Mouse (Mus musculus) cerebellum, adult 8-10 months (tissue): ENCODE results near the gene Ppp1r12b.
A peak's percentile ranks its signal among the peaks of the same experiment; 100 is the strongest.

ENCODE experiments used
- DNase-seq: peaks from one replicate; pipeline ENCODE4 v3.0.0; 2022

Gene Ppp1r12b

GRCm38 (mm10) chr1:134757230-134757629 is 198.5 kb downstream of the Ppp1r12b start:
- DNase-seq = no peak

- no peak for DNase-seq
These were observed 199.4 kb downstream of the Ppp1r12b start for GRCm38 (mm10) chr1:134756190-134756873.

DNA sequence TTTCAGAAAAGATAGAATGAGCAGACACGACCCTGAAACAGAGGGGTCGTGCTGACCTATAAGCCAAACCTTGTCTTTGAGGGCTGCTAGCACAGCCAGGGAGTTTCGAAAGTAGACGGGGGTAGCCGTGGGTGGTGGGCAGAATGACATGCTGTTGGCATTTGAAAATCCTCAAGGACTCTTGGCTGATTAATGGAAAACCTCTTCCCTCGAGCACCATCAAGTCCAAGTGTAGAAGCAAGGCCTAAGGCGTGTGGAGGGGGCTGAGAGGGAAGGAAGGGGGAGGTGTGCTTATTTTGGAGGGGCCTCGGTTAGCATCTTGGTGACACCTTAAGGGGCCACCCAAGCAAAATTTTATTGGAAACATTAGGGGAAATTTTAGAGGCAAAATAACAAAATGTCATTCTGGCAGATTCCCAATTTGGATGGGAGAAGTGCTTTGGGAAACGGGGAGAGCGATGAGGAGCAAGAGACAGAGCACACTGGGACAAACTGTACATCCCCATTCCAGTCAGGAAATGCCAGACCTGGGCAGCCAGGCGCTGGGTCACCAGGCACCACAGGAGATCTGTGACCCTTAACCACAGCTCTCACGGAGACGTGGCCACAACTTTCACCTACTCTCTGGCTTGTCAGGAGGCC is 200.1 kb downstream of the Ppp1r12b start:
- DNase-seq = no peak

GRCm38 (mm10) chr1:134754818-134755217 is 200.9 kb downstream of the Ppp1r12b start:
- DNase-seq = no peak

DNA sequence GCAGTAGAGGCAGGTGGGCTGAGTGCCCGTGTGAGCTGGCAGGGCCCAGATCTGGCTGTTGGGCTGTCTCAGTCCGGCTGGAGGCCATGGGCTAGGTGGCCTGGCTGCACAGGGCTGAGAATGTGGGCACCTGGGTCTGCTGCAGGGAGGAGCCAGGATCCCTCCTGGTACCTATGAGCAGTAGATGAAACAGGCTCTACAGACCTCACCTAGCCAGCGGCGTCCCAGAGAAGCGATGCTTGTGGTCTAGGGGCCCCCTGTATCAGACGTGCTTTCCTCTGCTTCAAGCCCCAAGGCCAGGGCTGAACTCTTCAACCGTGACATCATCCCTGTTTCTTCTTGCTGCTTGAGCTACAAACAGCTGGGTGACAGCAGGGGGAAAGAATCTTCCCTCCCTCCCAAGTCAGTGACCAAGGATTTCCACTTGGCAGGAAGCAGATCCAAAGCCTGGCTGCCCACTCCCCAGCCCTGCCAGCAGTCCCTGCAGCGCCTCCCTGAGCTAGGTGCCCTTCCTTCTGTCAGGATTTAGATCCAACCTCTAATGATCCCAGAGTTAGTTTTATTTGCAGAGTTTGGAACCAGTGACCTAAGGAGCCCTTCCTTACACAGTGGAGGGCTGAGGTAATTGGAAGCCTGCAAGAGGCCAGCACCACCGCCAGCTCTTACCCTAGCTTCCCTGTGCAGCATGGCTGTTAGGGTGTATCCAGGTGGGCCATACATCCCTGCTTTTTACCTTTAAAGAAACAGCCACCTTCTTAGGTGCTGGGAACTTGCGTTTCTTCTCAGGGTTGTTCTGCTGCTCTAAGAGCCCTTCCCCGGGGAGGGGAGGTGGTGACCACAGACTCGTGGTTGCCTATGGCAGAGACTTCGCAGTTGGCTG is 201.8 kb downstream of the Ppp1r12b start:
- no peak for DNase-seq

- DNase-seq = no peak
These were observed 203.3 kb downstream of the Ppp1r12b start for GRCm38 (mm10) chr1:134752447-134752846.

DNA sequence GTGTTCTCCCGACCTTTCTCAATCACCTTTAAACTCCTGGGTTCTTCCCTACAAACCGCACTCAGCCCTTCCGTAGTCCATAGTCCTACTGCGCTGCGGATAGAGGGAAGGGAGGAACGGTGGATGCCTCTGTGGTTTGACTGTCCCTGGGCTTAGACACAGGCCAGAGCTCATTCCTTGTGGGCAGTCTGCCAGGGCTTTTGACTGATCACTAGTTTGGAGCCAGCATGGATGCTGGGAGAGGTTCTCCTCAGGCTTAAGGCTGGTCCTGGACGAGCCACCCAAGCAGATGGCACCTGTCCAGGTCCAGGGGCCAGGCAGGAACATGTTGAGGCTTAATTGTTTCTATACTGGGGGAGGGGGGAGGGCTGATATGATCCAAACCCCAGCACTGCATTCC is 205.9 kb downstream of the Ppp1r12b start:
- peak; percentile 72 for DNase-seq

- DNase-seq = no peak
These were observed 208.2 kb downstream of the Ppp1r12b start for GRCm38 (mm10) chr1:134747236-134748174.

DNA sequence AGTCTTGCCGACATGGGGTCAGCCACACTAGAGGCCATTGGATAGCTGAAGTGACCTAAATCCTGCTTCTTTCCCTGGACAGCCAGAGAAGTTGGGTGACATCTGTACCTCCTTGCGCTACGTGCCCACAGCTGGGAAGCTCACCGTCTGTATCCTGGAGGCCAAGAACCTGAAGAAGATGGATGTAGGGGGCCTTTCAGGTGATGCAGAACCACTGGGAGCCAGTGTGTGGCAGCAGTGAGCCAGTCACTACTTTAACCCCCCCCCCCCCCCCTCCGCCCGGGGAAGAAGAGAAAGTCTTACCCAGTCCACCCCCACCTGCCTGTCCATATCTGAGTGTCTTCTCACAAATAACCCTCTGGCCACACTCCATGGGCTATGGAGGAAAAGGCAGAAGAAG is 210.1 kb downstream of the Ppp1r12b start:
- DNase-seq = no peak

- DNase-seq = peak; percentile 8
These were observed 213.6 kb downstream of the Ppp1r12b start for GRCm38 (mm10) chr1:134741946-134742661.

- no peak for DNase-seq
These were observed 214.3 kb downstream of the Ppp1r12b start for GRCm38 (mm10) chr1:134741433-134741832.

DNA sequence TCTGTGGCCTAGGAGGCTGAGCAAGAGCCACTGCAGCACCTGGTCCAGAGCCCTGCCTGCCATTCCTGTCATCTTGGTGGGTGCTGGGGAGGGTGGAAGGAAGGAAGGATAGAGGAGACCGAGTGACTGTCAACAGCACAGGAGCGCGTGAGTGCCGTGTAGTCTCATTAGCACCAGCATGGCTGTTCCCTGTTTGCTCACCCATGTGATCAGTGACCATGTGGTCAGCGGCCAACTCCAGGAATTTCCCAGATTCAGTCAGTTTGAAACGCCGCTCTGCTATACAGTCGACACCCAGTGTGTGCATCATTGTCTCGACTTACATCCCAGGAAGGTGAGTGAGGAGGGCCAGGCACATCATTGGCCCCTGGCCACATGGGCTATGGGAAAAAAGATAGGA is 218.3 kb downstream of the Ppp1r12b start:
- no peak for DNase-seq

DNA sequence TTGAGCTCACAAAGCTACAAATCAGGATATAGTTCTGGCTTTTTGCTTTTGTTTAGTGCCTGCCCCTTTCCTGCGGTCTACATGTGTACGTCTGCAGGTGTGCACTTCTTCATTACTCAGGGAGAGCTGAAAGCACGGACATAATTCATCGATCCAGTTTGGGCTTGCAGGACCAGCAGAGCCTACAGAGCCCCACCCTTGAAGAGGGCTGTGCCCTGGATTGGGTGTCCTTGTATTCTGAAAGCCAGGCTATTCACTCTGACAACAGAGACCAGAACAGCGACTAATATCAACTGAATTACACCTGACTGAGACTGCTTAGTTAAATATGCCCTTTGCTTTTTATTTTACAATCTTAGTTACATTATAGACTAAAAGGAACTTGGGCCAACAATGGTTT is 222.1 kb downstream of the Ppp1r12b start:
- DNase-seq = no peak

DNA sequence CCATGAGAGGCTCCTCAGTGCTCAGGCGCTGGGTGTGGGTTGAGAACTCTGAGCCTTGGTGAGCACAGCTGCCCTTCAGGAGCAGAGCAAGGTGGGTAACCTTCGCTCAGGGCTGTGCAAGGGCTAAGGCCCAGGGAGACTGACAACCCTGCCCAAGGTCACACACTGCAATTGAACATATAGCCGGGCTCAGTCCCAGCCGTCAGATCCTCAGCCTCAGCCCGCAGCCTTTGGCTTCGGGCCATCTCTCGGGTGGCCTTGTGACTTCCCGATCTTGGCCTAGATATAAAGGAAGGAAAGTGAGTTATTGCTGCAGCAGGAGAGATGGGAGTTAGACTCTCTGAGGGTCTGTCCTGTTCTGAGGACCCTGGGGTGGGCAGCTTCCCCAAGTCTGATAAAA is 228.5 kb downstream of the Ppp1r12b start:
- peak; percentile 59 for DNase-seq

DNA sequence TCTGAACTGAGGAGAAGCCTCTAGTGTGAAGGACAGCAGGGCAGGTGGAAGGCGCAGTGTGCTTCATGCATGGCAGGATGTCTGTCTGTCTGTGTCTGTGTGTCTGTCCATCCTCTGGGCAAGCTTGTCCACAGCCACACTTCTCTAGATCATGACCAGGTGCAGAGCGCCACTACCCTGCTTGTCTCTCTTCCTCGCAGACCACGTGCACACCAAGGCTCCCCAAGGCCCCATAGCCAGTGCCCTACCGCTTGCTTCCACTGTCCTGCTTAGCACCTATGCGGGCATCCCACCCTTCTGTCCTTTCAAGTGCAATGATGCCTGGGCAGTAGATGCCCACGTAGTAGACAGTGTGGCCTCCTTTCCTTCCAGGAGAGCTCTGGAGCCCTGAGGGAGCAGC is 229.3 kb downstream of the Ppp1r12b start:
- DNase-seq = no peak

GRCm38 (mm10) chr1:134725276-134725675 is 230.5 kb downstream of the Ppp1r12b start:
- peak; percentile 88 for DNase-seq

DNA sequence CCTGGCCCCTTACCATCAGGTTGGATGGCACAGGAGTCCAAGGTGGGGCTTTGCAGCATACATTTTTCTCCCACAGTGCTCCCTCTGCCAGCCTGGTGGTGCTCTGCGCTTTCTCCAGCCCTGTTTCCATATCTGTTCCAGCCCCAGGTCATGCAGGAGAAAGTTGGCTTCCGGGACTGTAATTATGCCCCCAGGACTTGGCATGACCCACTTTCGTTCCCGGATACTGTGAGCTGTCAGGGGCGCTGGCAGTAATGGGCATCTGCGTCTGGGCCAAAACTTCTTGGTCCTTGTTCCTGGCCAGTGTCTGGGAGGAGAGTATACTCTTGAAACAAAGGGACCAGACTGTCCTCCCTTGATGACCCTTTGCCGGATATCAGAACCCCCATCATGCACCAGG is 232.9 kb downstream of the Ppp1r12b start:
- peak; percentile 78 for DNase-seq

- DNase-seq = no peak
These were observed 234.3 kb downstream of the Ppp1r12b start for GRCm38 (mm10) chr1:134721486-134721885.

DNA sequence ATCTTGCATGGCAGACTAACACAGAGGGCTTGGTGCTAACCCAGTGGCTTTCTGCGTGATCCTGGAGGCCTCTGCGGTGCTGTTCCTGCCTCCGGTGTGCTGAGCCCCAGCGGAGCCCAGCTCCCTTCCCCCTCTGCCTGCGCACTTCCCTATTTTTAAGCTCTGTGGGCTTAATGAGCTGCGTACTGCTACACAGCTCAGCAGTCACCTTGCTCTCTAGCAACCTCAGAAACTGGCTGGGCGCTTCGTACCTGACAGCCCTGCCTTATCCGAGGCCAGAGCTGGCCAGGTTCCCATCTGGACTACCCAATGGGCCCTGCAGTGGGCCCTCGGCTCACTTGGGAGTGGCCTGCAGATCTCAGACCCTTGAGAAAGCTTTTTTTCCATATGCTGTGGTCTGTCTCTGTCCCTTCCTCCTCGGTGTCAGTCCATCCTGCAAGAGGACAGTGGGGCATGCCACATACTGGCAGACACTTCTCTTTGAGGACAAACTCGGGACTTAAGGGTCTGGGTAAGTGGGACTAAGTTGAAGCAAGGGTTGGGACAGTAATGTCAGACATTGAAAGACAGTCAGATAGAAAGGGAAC is 235.9 kb downstream of the Ppp1r12b start:
- DNase-seq = no peak

GRCm38 (mm10) chr1:134715092-134715491 is 240.7 kb downstream of the Ppp1r12b start:
- DNase-seq = peak; percentile 77

DNA sequence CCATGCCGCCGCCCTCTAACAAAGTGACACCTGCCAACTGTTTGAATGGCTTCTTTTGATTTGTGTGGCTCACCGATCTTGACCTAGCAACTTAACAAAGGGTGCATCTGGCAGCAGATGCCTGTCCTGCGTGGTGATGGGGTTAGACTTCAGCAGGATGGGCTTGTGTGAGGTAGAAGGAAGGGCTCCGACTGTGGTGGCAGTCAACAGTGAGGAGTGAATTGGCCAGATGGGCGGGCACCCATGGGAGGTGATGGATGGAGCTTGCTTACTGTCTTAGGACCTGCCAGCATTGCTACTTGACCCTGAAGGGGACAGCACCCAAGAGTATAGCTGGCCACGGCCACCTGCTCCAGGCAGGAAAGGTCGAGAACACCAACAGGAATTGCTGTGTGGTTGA is 241.6 kb downstream of the Ppp1r12b start:
- DNase-seq = peak; percentile 55
